Mouse (Mus musculus) urinary bladder, postnatal 25 days (tissue): ENCODE results near the gene 1700001F09Rik.
"Not testable (repeated sequence)": the region's sequence is repeated elsewhere in the genome, so short reads cannot be mapped to it uniquely, and the experiment has no call there.

Experiments used
- DNase-seq: peaks from one replicate; pipeline ENCODE4 v3.0.0; 2022; ENCODE audit warnings: low spot score

1700001F09Rik gene

GRCm38 (mm10) chr14:43347711-43348110 is at the start of gene 1700001F09Rik:
TSS of gene 1700001F09Rik (minus strand) at chr14:43347811.
- DNase-seq, result not testable (repeated sequence)

GRCm38 (mm10) chr14:43361713-43362112 is 14.1 kb upstream of the 1700001F09Rik start:
- not testable (repeated sequence) for DNase-seq

- peak; percentile 3 for DNase-seq
These were observed 11.6 kb upstream of the 1700001F09Rik start for GRCm38 (mm10) chr14:43359246-43359645.

- not testable (repeated sequence) for DNase-seq
These were observed 9.9 kb upstream of the 1700001F09Rik start for GRCm38 (mm10) chr14:43357496-43357895.

GRCm38 (mm10) chr14:43352944-43353343 is 5.3 kb upstream of the 1700001F09Rik start:
- DNase-seq, result not testable (repeated sequence)

- DNase-seq, result not testable (repeated sequence)
These were observed 10.0 kb downstream of the 1700001F09Rik start for GRCm38 (mm10) chr14:43337646-43338045.

- not testable (repeated sequence) for DNase-seq
These were observed 16.2 kb downstream of the 1700001F09Rik start for GRCm38 (mm10) chr14:43331362-43331880.

- not testable (repeated sequence) for DNase-seq
These were observed 19.0 kb downstream of the 1700001F09Rik start for GRCm38 (mm10) chr14:43328603-43329002.

GRCm38 (mm10) chr14:43319516-43319915 is 28.1 kb downstream of the 1700001F09Rik start:
- not testable (repeated sequence) for DNase-seq

- not testable (repeated sequence) for DNase-seq
These were observed 54.1 kb downstream of the 1700001F09Rik start, which contains the start of gene Gm8127 for GRCm38 (mm10) chr14:43293503-43293902. TSS of gene Gm8127 (minus strand) at chr14:43293832.
